Mouse (Mus musculus) CH12.LX (cell line): Measurements from ENCODE around the gene Ccdc86.
A peak's percentile ranks its signal among the peaks of the same experiment; 100 is the strongest.

ENCODE experiments used
- CTCF ChIP-seq, 2 experiments: IDR thresholded peaks in 1 of 2; conservative IDR thresholded peaks in 1 of 2; 2 replicates each; pipeline ENCODE4 v1.5.1; 2011 to 2012; ENCODE audit warnings: low read depth in 2 of 2, low read length in 2 of 2, improper control_type of control experiment in 1 of 2, inconsistent platforms in 1 of 2, mild to moderate bottlenecking in 1 of 2, moderate library complexity in 1 of 2
- EP300 ChIP-seq: IDR thresholded peaks from 2 replicates; pipeline ENCODE4 v1.6.1; 2011; ENCODE audit warnings: low read length, improper control_type of control experiment
- HCFC1 ChIP-seq: IDR thresholded peaks from 2 replicates; pipeline ENCODE4 v1.6.1; 2012; ENCODE audit warnings: low read depth, mild to moderate bottlenecking, inconsistent platforms, low read length, improper control_type of control experiment
- POLR2A ChIP-seq: IDR thresholded peaks from 2 replicates; pipeline ENCODE4 v1.6.1; 2011; ENCODE audit warnings: low read depth, mild to moderate bottlenecking, improper control_type of control experiment, low read length
- RAD21 ChIP-seq: IDR thresholded peaks from 2 replicates; pipeline ENCODE4 v1.6.1; 2011; ENCODE audit warnings: low read depth, mild to moderate bottlenecking, low read length, improper control_type of control experiment, moderate library complexity

GRCm38 (mm10) chr19:10979184-10980168, 30.4 kb upstream of the Ccdc86 start:
- TF ChIP-seq POLR2A, result peak; percentile 68
- no peak; the same call in 1 of the 2 replicates for TF ChIP-seq EP300
- TF ChIP-seq CTCF (conservative IDR thresholded peaks at IDR 0.05 in 1 of 2, IDR thresholded peaks at IDR 0.05 in 1 of 2; ENCODE audit: low read depth in 2 of 2, low read length in 2 of 2), result peak; percentile 85 to 87
- TF ChIP-seq RAD21, result peak; percentile 81
- peak; percentile 39; the same call in 1 of the 2 replicates for TF ChIP-seq HCFC1
